Mouse (Mus musculus): ENCODE data around the gene Immt.
"Not testable (repeated sequence)": the region's sequence is repeated elsewhere in the genome, so short reads cannot be mapped to it uniquely, and the experiment has no call there.

The Immt gene

GRCm38 (mm10) chr6:71840597-71841290 is 9.6 kb downstream of the Immt start:
- no peak for DNase-seq (ENCODE audit: low spot score in 2 of 2)

DNA sequence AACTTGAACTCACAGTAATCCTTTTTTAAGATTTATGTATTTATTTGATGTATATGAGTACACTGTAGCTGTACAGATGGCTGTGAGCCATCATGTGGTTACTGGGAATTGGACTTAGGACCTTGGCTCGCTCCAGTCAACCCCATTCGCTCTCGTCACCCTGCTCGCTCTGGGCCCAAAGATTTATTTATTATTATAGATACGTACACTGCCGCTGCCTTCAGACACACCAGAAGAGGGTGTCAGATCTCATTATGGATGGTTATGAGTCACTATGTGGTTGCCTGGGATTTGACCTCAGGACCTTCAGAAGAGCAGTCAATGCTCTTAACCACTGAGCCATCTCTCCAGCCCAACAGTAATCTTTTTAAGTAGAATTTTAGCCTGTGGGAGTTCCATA is 15.8 kb downstream of the Immt start:
- DNase-seq (ENCODE audit: low spot score in 2 of 2) = not testable (repeated sequence)

- DNase-seq (ENCODE audit: low spot score in 2 of 2) = no peak
These were observed 36.6 kb downstream of the Immt start for GRCm38 (mm10) chr6:71867751-71868150.

- DNase-seq (ENCODE audit: low spot score in 2 of 2) = no peak
These were observed 37.7 kb downstream of the Immt start for GRCm38 (mm10) chr6:71868809-71869208.

DNA sequence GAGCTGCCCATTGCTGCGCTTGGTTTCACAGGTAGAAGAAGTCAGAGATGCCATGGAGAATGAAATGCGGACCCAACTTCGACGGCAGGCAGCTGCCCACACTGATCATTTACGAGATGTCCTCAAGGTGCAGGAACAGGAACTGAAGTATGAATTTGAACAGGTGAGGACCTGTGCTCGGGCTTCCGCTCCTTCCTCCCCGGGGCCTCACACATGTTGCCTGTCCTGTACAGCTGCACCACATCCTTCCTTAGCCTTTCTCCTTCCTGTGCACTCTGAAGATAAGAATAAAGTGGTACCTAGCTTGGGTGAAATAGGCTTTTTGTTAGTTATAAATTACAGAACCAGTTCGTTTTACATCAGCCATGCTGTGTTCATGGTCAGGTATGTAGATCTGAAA is 40.3 kb downstream of the Immt start:
- no peak for DNase-seq (ENCODE audit: low spot score in 2 of 2)

- no peak for DNase-seq (ENCODE audit: low spot score in 2 of 2)
These were observed 47.0 kb downstream of the Immt start for GRCm38 (mm10) chr6:71877965-71878760.

DNA sequence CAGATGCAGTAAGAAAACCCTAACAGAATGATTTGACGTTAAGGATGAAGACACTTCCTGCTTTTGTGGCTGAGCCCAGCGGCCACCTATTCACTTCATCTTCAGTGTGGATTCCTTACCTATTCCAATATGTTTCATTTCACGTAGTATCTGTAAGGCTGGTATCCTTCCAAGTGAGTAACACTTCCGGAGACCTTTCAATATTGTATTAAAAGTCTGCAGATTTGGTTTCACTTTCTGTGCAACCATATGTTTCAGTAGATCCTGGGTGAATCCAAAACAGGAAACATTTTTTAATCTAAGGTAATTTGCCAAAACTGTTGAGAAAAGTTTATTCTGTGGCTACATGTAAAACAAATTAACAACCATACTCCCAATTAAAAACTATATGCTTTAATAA is 62.1 kb downstream of the Immt start:
- no peak for DNase-seq (ENCODE audit: low spot score in 2 of 2)

GRCm38 (mm10) chr6:71907702-71908235 is 76.6 kb downstream of the Immt start:
- no peak for DNase-seq (ENCODE audit: low spot score in 2 of 2)

DNA sequence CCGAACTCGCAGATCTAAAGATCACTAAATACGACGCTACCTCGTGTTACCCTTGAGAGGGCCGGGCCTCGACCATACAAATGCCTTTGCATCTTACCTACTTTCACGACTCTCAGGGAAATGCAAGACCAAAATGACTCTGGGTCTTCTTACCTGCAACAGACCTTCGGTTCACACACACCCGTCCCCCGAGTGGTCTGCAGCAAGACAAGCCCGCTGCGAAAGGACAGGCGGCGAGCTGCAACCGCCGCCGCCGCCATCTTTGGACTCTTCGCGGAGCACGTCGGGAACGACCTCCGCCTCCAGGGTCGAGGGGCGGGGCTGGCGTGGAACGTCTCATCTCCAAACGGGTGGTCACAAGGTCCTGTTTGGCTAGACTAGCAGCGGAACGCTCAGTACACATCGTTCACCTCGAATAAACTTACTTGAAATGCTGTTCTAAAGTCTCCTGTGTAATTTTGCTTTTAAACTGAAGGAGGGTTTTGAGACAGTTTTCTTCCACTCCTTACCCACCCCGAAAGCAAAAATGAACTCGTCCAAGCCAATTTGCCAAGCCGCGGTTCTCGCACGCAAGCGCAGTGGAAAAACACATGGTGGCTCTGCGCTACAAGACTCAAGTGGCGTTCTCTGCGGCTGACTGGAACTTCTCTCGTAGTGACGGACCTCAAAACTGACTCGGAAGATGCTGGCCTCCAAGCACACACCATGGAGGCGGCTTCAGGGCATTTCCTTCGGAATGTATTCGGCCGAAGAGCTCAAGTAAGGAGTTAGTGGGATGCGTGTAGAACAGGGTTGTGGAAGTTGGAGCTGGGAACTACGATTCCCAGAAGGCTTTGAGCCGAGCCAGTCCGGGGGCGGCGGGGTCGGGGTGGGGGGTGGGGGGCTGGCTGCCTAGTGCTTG is 77.6 kb downstream of the Immt start, which contains the start of the genes Ptcd3 and Polr1a:
Gene Ptcd3, minus strand, starts transcription at position 270 of the 901 bp plus-strand sequence.
Gene Polr1a, plus strand, starts transcription at position 573 of the 901 bp plus-strand sequence.
- DNase-seq (ENCODE audit: low spot score in 2 of 2) = peak; percentile 82 to 89

- no peak for DNase-seq (ENCODE audit: low spot score in 2 of 2)
These were observed 78.3 kb downstream of the Immt start for GRCm38 (mm10) chr6:71909384-71909783.

GRCm38 (mm10) chr6:71909840-71910239 is 78.7 kb downstream of the Immt start:
- DNase-seq (ENCODE audit: low spot score in 2 of 2) = no peak

- no peak for DNase-seq (ENCODE audit: low spot score in 2 of 2)
These were observed 80.7 kb downstream of the Immt start for GRCm38 (mm10) chr6:71911686-71912450.

GRCm38 (mm10) chr6:71920752-71921151 is 89.6 kb downstream of the Immt start:
- no peak for DNase-seq (ENCODE audit: low spot score in 2 of 2)

DNA sequence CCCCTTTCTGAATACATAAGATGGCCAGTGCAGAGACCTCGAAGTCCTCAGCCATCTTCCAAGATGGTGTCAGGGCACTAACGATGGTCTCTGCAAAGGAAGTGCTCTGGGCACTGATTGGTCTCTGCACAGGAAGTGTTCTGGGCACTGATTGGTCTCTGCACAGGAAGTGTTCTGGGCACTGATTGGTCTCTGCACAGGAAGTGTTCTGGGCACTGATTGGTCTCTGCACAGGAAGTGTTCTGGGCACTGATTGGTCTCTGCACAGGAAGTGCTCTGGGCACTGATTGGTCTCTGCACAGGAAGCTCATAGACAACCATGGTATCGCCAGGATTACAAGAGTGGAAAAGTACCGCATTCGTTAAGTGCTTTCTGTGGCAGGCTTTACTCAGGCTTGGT is 94.1 kb downstream of the Immt start:
- DNase-seq (ENCODE audit: low spot score in 2 of 2) = not testable (repeated sequence)

Measured in frontal cortex, postnatal 25 days (tissue).